In the genomic region with DNA sequence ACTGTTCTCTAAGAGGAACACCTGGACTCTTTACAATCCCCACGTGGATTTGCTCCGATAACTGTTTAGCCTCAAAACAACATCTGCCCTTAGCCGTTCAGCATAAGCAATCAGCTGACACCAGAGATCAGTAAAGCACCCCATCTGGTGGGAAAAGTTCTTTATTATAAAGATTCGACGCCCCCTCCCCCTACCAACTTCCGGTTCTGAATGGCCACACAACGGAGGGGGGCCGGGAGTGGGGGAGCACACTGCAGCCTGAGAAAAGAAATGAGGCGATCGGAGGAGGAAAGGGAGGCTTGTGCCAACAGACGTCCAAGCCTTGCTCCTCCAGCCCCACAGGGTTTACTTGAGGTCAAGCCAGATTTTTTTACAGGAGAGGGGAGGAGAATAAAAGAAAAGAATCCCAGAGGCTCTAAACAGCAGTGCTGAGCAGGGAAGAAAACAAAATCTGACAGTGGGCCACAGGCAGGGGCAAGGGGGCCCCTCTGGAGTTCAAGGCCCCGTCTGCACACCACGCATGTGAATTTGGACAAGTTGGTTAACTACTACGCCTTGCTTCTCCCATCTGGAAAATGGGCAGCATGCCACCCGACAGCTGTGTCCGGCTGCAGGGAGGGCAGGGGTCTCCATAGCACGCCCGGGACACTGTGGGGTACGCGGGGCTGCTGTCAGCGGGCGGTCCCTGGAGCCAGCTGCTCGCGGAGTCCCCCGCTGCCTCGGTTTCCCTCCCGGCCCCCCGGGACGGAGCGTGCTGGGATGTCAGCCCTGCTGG, we compare ENCODE assay signal across 8 mouse cellular contexts. TPM values are rescaled to one million over a fixed set of nuclear protein-coding genes. Genes with fewer than 3 reads are reported as not detected.
DNase-seq lines count a peak whose midpoint lies in the region; ATAC-seq and TF ChIP-seq lines count a peak whose summit lies in the region.

No protein-coding gene starts in this region.

- H3K4me3 ChIP-seq in heart, embryonic 15.5 days = peak overlapping the region; percentile 99
- H3K4me3 ChIP-seq in kidney, postnatal 0 days (replicated peaks; ENCODE audit: low read depth, low read length) = peak overlapping the region; percentile 94
- H3K4me3 ChIP-seq in lung, adult 2 months (replicated peaks; ENCODE audit: extremely low read depth, low read depth, low read length) = peak overlapping the region; percentile 98
- peak overlapping the region; percentile 96 for H3K4me3 ChIP-seq in neural tube, embryonic 13.5 days

- WGBS in heart, embryonic 15.5 days = under 1% methylated on average over 30 of the region's 30 CpGs
- WGBS in kidney, postnatal 0 days = 1% methylated on average over 30 of the region's 30 CpGs
- WGBS in lung, adult 2 months = 2% methylated on average over 30 of the region's 30 CpGs
- WGBS in neural tube, embryonic 13.5 days = under 1% methylated on average over 30 of the region's 30 CpGs

- H3K9ac ChIP-seq in heart, embryonic 15.5 days = peak overlapping the region; percentile 86
- peak overlapping the region; percentile 92 for H3K9ac ChIP-seq in kidney, postnatal 0 days (ENCODE audit: low read depth, low read length)
- H3K9ac ChIP-seq in neural tube, embryonic 13.5 days = peak overlapping the region; percentile 92

- peak; percentile 3 to 10 for DNase-seq in CD8-positive naive resting alpha-beta T cell, adult 2 months (ENCODE audit: low read depth in 2 of 2, low spot score in 2 of 2)
- peak; percentile 43 for DNase-seq in adrenal gland, postnatal 25 days
- DNase-seq in kidney, postnatal 0 days (ENCODE audit: low spot score) = peak; percentile 88
- DNase-seq in lung, adult 2 months = peak; percentile 63
- peak; percentile 45 for DNase-seq in thymus, postnatal 0 days (ENCODE audit: low spot score)

- H3K9me3 ChIP-seq in heart, embryonic 15.5 days (replicated peaks) = no peaks in the 10 kb centered on the region
- no peaks in the 10 kb centered on the region for H3K9me3 ChIP-seq in kidney, postnatal 0 days (replicated peaks; ENCODE audit: low read length)
- H3K9me3 ChIP-seq in neural tube, embryonic 13.5 days = no peaks in the 10 kb centered on the region

- no peaks in the 10 kb centered on the region for H3K27me3 ChIP-seq in heart, embryonic 15.5 days
- H3K27me3 ChIP-seq in kidney, postnatal 0 days (ENCODE audit: insufficient read depth, low read length) = no peaks in the 10 kb centered on the region
- H3K27me3 ChIP-seq in neural tube, embryonic 13.5 days = no peaks in the 10 kb centered on the region

- peaks cover 22% of the 10 kb centered on the region for H3K4me1 ChIP-seq in heart, embryonic 15.5 days (replicated peaks)
- H3K4me1 ChIP-seq in kidney, postnatal 0 days (replicated peaks; ENCODE audit: insufficient read depth, low read length) = peaks cover 14% of the 10 kb centered on the region; the same call in 1 of the 2 replicates
- H3K4me1 ChIP-seq in lung, adult 2 months (ENCODE audit: control insufficient read depth, insufficient read depth, low read length) = peaks cover 11% of the 10 kb centered on the region
- H3K4me1 ChIP-seq in neural tube, embryonic 13.5 days (replicated peaks) = peaks cover 26% of the 10 kb centered on the region

- TF ChIP-seq POLR2A in lung, adult 2 months (IDR thresholded peaks at IDR 0.05; ENCODE audit: borderline replicate concordance, extremely low read depth, low read depth, low read length) = no peak

- TF ChIP-seq CTCF in kidney, postnatal 0 days (IDR thresholded peaks at IDR 0.05; ENCODE audit: low read depth) = peak; percentile 15; the same call in 1 of the 2 replicates
- TF ChIP-seq CTCF in lung, adult 2 months (IDR thresholded peaks at IDR 0.05; ENCODE audit: insufficient read depth, low read length) = no peak

- H3K27ac ChIP-seq in heart, embryonic 15.5 days = peak overlapping the region; percentile 82
- peak overlapping the region; percentile 88 for H3K27ac ChIP-seq in kidney, postnatal 0 days
- peak overlapping the region; percentile 92 for H3K27ac ChIP-seq in neural tube, embryonic 13.5 days (replicated peaks)

- ATAC-seq in erythroid progenitor cell, adult 5-6 weeks (replicated peaks; ENCODE audit: low FRiP score, poor library complexity, severe bottlenecking) = peak; percentile 26; the same call in 1 of the 2 replicates
- peak; percentile 34; the same call in 1 of the 2 replicates for ATAC-seq in heart, embryonic 15.5 days (replicated peaks; ENCODE audit: insufficient number of reproducible peaks, insufficient read depth, low FRiP score, low read depth)
- ATAC-seq in kidney, postnatal 0 days (replicated peaks; ENCODE audit: low FRiP score, low read depth) = peak; percentile 63
- peak; percentile 66 for ATAC-seq in neural tube, embryonic 13.5 days (ENCODE audit: low read depth)

- H3K36me3 ChIP-seq in heart, embryonic 15.5 days = peaks cover 9% of the 10 kb centered on the region; the same call in 1 of the 2 replicates
- H3K36me3 ChIP-seq in kidney, postnatal 0 days (ENCODE audit: insufficient read depth, low read length) = peaks cover 11% of the 10 kb centered on the region; the same call in 1 of the 2 replicates
- peaks cover 15% of the 10 kb centered on the region for H3K36me3 ChIP-seq in neural tube, embryonic 13.5 days

- peak overlapping the region; percentile 95 for H3K4me2 ChIP-seq in heart, embryonic 15.5 days
- peak overlapping the region; percentile 98 for H3K4me2 ChIP-seq in kidney, postnatal 0 days (ENCODE audit: low read length)
- H3K4me2 ChIP-seq in neural tube, embryonic 13.5 days = peak overlapping the region; percentile 97

RNA-seq across cellular contexts. Expression of a gene that starts 28.4 kb away (rescaled TPM):
- total RNA-seq in adrenal gland, postnatal 25 days (2021) = 573 and 601 TPM in 2 replicates
- total RNA-seq in erythroid progenitor cell, adult 5-6 weeks (2015; ENCODE audit: low replicate concordance) = 2.1 and 4.0 TPM in 2 replicates
- 3.9 and 4.2 TPM in 2 replicates for total RNA-seq in erythroid progenitor cell, adult 5-6 weeks (2017; ENCODE audit: low replicate concordance)
- polyA plus RNA-seq in heart, embryonic 15.5 days (2015; fragmentation: Nextera tagmentation; extraction: Ambion mirVana) = 8.6 and 11.5 TPM in 2 replicates
- 16.6 and 17.3 TPM in 2 replicates for polyA plus RNA-seq in kidney, postnatal 0 days (2015; fragmentation: Nextera tagmentation; extraction: Ambion mirVana)
- polyA plus RNA-seq in lung, adult 2 months (2012; rRNA removed) = 59.0 and 70.8 TPM in 2 replicates
- polyA plus RNA-seq in neural tube, embryonic 13.5 days (2015; fragmentation: Nextera tagmentation; extraction: Ambion mirVana) = 19.0 and 19.6 TPM in 2 replicates
- polyA plus RNA-seq in thymus, postnatal 0 days (2015; fragmentation: Nextera tagmentation; extraction: Ambion mirVana) = 6.0 and 6.4 TPM in 2 replicates

Comparison
In these comparisons a context has a peak if more than half of its experiments do, and no peak if none do; other contexts are left out.
1. Peak in every context shown above with its lines: DNase-seq, ATAC-seq, H3K4me3 ChIP-seq and H3K27ac ChIP-seq.
2. DNase-seq: peak in every context shown above with its lines; median percentile 88 in kidney, postnatal 0 days; 63 in lung, adult 2 months; 45 in thymus, postnatal 0 days; 43 in adrenal gland, postnatal 25 days; 6 in CD8-positive naive resting alpha-beta T cell, adult 2 months.